Mouse (Mus musculus) lung, adult 10 weeks (tissue): ENCODE measurements around the gene Cenpt. TPM values are rescaled to one million over a fixed set of nuclear protein-coding genes. Genes with fewer than 3 reads are reported as not detected.

Experiments used
- polyA plus RNA-seq: library from polyadenylated mRNA; stranded (reverse); fragments of 350-450 nt; fragmentation: Illumina TruSeq; extraction: RNeasy Lipid Tissue Mini Kit (QIAGEN cat#74804); gene quantifications from one replicate; pipeline ENCODE4 v1.2.3, GENCODE M21; 2014; ENCODE audit warnings: low read depth, low replicate concordance; ENCODE audit not compliant: insufficient read depth

The Cenpt gene
- polyA plus RNA-seq: 8.7 TPM

GRCm38 (mm10) chr8:105853178-105853577, at the start of gene Cenpt:
TSS of gene Cenpt (minus strand) at chr8:105853278.

DNA sequence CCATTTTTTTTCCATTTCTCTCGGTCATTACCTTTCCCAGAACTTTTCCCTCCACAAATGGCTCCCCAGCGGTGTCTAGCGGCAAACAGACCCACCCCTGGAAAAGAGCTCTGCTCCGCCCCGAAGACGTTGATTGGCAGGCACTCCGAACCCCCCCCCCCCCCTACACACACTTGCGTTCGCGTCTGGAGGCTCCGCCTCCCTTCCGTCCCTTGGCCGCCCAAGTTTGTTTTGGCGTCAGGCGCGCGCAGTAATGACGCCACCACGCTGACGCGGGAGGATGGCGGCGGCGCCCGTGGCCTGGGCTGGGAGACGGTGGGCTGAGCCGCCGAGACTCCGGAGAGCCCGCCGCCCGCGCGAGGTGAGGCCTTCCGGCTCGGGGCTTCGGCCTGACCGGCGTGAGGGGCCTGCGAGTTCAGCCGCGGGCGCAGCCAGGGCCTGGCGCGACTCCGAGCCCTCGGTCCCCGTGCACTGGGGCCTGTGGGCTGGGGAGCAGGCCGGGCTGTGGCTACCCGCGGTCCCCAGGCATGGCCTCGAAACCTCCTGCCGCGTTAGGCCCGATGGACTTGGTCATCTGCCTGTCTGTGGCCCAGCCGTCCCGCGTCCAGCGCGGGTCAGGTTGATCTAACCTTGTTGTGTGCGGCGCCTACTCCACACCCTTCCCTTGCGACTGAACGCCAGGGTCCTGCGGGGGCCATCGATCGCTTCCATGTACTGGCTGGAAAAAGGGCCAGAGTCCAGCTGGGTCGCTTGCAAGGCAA, 47.3 kb upstream of the Cenpt start, which contains the start of gene Pskh1:
Pskh1 (plus strand) TSS at position 262 of the 761 bp plus-strand sequence.

DNA sequence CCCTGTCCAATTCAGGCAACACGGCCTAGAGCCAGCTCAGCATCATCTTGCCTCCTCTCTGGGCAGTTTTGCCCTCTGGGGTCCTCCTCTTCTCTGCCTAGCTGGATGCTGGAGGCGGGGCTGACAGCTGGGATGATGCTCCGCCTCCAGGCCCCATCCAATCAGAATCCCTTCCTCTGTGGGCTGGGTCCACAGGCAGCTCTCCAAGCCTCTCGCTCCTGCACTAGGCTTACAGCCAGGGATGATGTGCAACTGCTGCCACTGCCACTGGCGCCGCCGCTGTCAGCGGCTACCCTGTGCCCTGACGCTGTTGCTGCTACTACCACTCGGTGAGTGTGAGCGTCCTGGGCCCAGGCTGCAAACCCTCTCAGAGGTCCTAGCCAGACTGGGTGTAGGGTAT, 40.3 kb upstream of the Cenpt start, which contains the start of gene Nrn1l:
Nrn1l (plus strand) TSS at position 229 of the 400 bp plus-strand sequence.

DNA sequence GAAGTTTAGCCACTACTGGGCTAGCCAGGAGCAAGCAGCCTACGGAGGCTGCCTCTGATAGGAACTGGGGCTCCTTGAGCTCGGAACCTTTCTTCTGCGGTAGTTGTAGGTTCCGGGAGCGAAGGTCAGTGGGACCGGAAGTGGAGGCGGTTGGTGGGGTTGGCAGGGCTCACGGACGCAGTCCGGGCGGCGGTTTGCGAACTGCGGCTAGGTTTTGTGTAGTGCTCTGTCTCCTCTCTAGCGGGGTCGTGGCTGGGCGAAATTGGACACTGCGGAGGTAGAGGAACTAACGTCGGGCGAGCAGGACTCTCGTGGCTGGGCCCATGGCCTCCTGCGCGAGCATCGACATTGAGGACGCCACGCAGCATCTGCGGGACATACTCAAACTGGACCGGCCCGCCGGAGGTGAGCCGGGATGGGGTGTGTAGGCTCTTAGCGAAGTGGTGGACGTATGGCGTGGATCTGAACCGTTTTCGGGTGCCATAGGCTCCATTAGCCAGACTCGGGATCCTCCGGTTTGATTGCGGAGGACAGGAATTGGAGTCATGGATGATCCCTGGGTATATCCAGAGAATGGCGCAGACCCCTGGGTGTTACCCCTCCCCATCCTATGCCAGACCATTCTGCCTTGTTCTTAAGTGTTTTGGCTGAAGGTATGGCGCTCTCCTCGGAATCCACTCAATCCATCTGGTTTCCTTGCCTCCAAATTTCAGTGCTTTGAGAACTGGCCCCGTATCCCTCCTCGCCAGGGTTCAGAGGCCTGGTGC, 27.9 kb upstream of the Cenpt start, which contains the start of gene Edc4:
Edc4 (plus strand) TSS at position 128 of the 767 bp plus-strand sequence.

DNA sequence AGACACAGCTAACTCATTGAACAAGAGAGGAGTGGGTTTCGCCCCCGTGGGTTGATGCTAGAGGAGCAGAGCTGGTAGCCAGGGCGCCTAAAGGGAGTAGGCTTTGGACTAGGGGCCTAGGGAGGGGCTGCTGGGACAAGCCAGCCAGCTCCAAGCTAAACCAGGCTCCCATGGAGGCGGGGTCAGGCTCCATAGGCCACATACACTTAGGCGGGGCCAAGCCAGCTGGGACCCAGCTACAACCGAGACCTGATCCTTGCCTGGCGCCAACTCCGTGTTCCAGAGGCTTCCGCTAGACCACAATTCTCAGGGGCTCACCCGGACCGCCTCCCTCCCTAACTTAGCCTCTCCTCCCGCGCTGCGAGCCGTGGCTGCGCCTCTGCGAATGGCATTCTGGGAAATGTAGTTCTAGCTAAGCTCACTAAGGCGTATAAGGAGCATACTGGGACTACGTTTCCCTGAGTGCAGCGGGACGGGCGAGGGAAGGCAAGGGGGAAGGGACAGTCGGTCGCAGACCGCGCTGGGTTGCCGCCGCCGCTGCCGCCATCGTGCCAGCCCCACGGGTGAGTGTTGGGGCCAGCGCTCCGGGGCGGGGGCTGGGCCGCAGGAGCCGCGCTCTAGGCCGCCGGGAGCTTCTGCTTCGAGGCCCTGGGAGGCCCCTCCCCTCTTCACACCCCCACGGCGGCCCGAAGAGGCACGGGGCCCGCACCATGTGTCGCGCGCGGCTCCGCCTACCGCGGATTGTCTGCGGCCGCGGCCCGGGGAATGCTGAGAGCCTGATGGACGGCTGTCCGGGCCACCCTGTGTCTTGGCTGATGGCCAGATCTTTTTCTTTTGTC, 7.3 kb upstream of the Cenpt start, which contains the start of gene Nutf2:
Nutf2 (plus strand) TSS at position 438 of the 839 bp plus-strand sequence.

DNA sequence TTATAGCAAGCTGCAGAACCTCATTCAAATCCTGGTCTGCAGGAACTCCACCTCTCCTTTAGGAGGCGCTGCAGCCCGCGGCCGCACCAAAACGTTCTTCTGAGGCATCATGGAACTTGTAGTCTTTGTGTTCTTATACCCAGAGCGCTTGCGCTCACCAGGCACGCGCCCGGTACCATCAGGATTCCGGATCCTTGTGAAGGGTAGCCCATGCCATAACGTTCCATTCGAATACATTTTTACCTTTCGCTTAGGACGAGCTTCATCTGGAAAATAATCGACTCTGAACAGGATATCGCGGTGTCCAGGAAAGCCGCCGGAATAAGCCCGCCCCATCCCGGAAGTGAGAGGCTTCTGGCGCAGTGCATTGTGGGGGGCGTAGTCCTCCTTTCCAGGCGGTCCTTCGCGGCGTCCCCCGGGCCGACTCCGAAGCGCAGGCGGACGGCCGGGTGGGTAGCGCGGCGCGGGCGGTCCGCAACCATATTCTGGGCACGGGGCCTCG, 1.7 kb upstream of the Cenpt start, which contains the start of gene Thap11:
Thap11 (plus strand) TSS at position 418 of the 502 bp plus-strand sequence.

DNA sequence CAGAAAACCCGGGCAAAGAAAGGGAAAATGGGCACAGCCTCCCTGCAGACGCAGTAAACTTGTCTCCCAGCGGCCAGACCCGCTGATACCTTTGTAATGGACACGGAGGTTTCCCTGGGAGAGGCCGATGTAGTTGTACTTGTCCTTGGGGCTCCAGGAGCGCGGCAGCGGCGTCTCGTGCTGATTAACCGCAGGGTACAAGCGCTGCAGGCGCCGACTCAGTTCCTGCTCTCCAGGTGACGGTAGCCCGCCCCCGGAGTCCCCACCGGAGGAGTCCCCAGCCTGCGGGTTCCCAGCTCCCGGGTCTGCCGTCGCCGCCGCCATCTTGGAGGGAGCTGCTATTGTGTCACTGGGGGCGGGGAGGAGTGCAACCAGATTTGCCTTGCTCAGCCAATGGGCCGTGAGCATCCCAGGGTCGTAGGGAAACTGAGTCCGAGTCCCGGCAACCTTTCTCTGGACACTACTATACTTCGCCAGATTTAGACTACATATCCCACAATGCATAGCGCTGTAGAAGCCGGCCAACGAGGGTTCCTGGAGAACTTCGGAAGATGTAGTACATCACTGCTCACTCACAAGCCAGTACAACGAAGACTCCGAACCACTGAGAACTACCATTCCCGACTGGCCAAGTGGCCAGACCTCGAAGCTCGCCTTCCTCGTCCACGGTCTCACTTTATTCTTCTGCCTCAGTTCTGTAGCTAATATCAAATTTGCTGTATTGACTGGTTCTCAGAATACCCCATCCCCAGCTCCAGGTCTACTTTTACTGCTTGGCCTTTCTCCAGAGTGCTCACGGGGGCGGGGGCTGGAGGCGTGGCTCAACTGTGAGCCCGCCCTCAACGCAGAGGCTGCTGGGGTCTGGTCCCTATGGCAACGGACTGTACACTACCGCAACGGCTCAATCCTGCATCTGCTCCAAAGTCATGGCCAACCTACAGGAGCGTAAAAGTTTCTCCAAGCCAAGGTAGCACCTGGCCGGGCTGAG, 25.9 kb downstream of the Cenpt start, which contains the start of the genes Ranbp10 and Tsnaxip1:
Ranbp10 (minus strand) TSS at position 490 of the 988 bp plus-strand sequence.
Tsnaxip1 (plus strand) TSS at position 871 of the 988 bp plus-strand sequence.

Other genes with a start within 250 kb of the Cenpt start
- 24.7 TPM for gene Ripor1, start 248.0 kb downstream of the Cenpt start, polyA plus RNA-seq
- 25.0 TPM for gene Ctcf, start 216.7 kb downstream of the Cenpt start, polyA plus RNA-seq
- 4.4 TPM for gene Agrp, start 215.9 kb downstream of the Cenpt start, polyA plus RNA-seq
- 2.7 TPM for gene Carmil2, start 167.0 kb downstream of the Cenpt start, polyA plus RNA-seq
- gene Acd, start 152.2 kb downstream of the Cenpt start, polyA plus RNA-seq: 22.3 TPM
- 12.1 TPM for gene Pard6a, start 152.1 kb downstream of the Cenpt start, polyA plus RNA-seq
- not detected for gene 4933405L10Rik, start 145.6 kb downstream of the Cenpt start, polyA plus RNA-seq
- gene Enkd1, start 145.1 kb downstream of the Cenpt start, polyA plus RNA-seq: 4.8 TPM
- gene Gfod2, start 94.6 kb downstream of the Cenpt start, polyA plus RNA-seq: 9.4 TPM
- gene Ranbp10, start 25.9 kb downstream of the Cenpt start, polyA plus RNA-seq: 7.8 TPM
- gene Tsnaxip1, start 25.5 kb downstream of the Cenpt start, polyA plus RNA-seq: 3.0 TPM
- gene Thap11, start 1.9 kb upstream of the Cenpt start, polyA plus RNA-seq: 29.0 TPM
- gene Nutf2, start 7.3 kb upstream of the Cenpt start, polyA plus RNA-seq: 73.5 TPM
- gene Edc4, start 27.6 kb upstream of the Cenpt start, polyA plus RNA-seq: 11.8 TPM
- 0.93 TPM for gene Nrn1l, start 40.3 kb upstream of the Cenpt start, polyA plus RNA-seq
- gene Pskh1, start 47.2 kb upstream of the Cenpt start, polyA plus RNA-seq: 11.8 TPM
- gene Ctrl, start 80.6 kb upstream of the Cenpt start, polyA plus RNA-seq: 0.77 TPM
- gene Psmb10, start 85.2 kb upstream of the Cenpt start, polyA plus RNA-seq: 150 TPM
- gene Lcat, start 90.1 kb upstream of the Cenpt start, polyA plus RNA-seq: 1.00 TPM
- 21.9 TPM for gene Slc12a4, start 112.8 kb upstream of the Cenpt start, polyA plus RNA-seq
- gene Dpep3, start 126.2 kb upstream of the Cenpt start, polyA plus RNA-seq: not detected
- 7.0 TPM for gene Dus2, start 138.1 kb upstream of the Cenpt start, polyA plus RNA-seq
- gene Dpep2nb, start 152.7 kb upstream of the Cenpt start, polyA plus RNA-seq: not detected
- gene Ddx28, start 158.6 kb upstream of the Cenpt start, polyA plus RNA-seq: 4.4 TPM
- gene Nfatc3, start 205.6 kb upstream of the Cenpt start, polyA plus RNA-seq: 10.7 TPM